Mouse (Mus musculus): ENCODE measurements around the gene Nudt21. TPM values are rescaled to one million over a fixed set of nuclear protein-coding genes. Genes with fewer than 3 reads are reported as not detected.

Nudt21 gene
- polyA plus RNA-seq, 1 experiment from 2014 or later = 155 TPM

- Histone ChIP-seq H3K4me3 (no peak overlapping the region), H3K4me1 (no peaks in the 10 kb centered on the region), H3K36me3 (replicated peaks) (peaks cover 94% of the 10 kb centered on the region), H3K9me3 (no peaks in the 10 kb centered on the region), H3K27ac (replicated peaks) (no peak overlapping the region), H3K27me3 (replicated peaks; ENCODE audit: low read depth, poor library complexity, severe bottlenecking) (no peaks in the 10 kb centered on the region)
- WGBS = 94% methylated on average over 6 of the region's 6 CpGs
- DNase-seq (ENCODE audit: low spot score) = no peak
Observed at GRCm38 (mm10) chr8:94023916-94024315, 12.9 kb downstream of the Nudt21 start.

GRCm38 (mm10) chr8:94013026-94013612 lies 23.7 kb downstream of the Nudt21 start:
- peak overlapping the region; percentile 96 for H3K4me3 ChIP-seq
- 42% methylated on average over 7 of the region's 7 CpGs for WGBS

GRCm38 (mm10) chr8:94012013-94012951 lies 24.5 kb downstream of the Nudt21 start, which contains the start of gene Amfr:
Amfr (minus strand) TSS chr8:94012842.
- Histone ChIP-seq H3K9me3 (no peaks in the 10 kb centered on the region), H3K27me3 (replicated peaks; ENCODE audit: low read depth, poor library complexity, severe bottlenecking) (no peaks in the 10 kb centered on the region)
- WGBS = 1% methylated on average over 130 of the region's 130 CpGs

More at GRCm38 (mm10) chr8:94013026-94013612, 23.7 kb downstream of the Nudt21 start:
- DNase-seq (ENCODE audit: low spot score) = no peak
- Histone ChIP-seq H3K4me1 (peaks cover 32% of the 10 kb centered on the region), H3K9me3 (no peaks in the 10 kb centered on the region), H3K27ac (replicated peaks) (peak overlapping the region; percentile 96), H3K27me3 (replicated peaks; ENCODE audit: low read depth, poor library complexity, severe bottlenecking) (no peaks in the 10 kb centered on the region), H3K36me3 (replicated peaks) (peaks cover 21% of the 10 kb centered on the region)

GRCm38 (mm10) chr8:94011076-94012012 lies 25.5 kb downstream of the Nudt21 start:
- Histone ChIP-seq H3K4me1 (peaks cover 32% of the 10 kb centered on the region), H3K27me3 (replicated peaks; ENCODE audit: low read depth, poor library complexity, severe bottlenecking) (no peaks in the 10 kb centered on the region), H3K9me3 (no peaks in the 10 kb centered on the region), H3K36me3 (replicated peaks) (peaks cover 15% of the 10 kb centered on the region; the same call in 1 of the 2 replicates), H3K4me3 (peak overlapping the region; percentile 96), H3K27ac (replicated peaks) (peak overlapping the region; percentile 96)
- peak; percentile 10 for DNase-seq (ENCODE audit: low spot score)
- WGBS = 6% methylated on average over 48 of the region's 48 CpGs

More at GRCm38 (mm10) chr8:94012013-94012951, 24.5 kb downstream of the Nudt21 start, which contains the start of gene Amfr:
- peak; percentile 84 for DNase-seq (ENCODE audit: low spot score)
- H3K36me3 ChIP-seq (replicated peaks) = peaks cover 15% of the 10 kb centered on the region; the same call in 1 of the 2 replicates
- H3K4me1 ChIP-seq = peaks cover 32% of the 10 kb centered on the region
- peak within 1 kb of the TSS; percentile 96 for H3K27ac ChIP-seq (replicated peaks)
- H3K4me3 ChIP-seq = peak within 1 kb of the TSS; percentile 96

GRCm38 (mm10) chr8:94010101-94010705 lies 26.6 kb downstream of the Nudt21 start:
- Histone ChIP-seq H3K9me3 (no peaks in the 10 kb centered on the region), H3K27me3 (replicated peaks; ENCODE audit: low read depth, poor library complexity, severe bottlenecking) (no peaks in the 10 kb centered on the region), H3K4me3 (peak overlapping the region; percentile 96; the same call in 1 of the 2 replicates), H3K4me1 (peaks cover 32% of the 10 kb centered on the region), H3K36me3 (replicated peaks) (peaks cover 16% of the 10 kb centered on the region), H3K27ac (replicated peaks) (no peak overlapping the region)
- 62% methylated on average over 2 of the region's 2 CpGs for WGBS
- DNase-seq (ENCODE audit: low spot score) = no peak

GRCm38 (mm10) chr8:94009243-94009845 lies 27.5 kb downstream of the Nudt21 start:
- no peak for DNase-seq (ENCODE audit: low spot score)
- no peak overlapping the region for H3K27ac ChIP-seq (replicated peaks)
- 65% methylated on average over 15 of the region's 15 CpGs for WGBS
- no peaks in the 10 kb centered on the region for H3K9me3 ChIP-seq
- H3K36me3 ChIP-seq (replicated peaks) = peaks cover 16% of the 10 kb centered on the region
- no peak overlapping the region for H3K4me3 ChIP-seq
- H3K4me1 ChIP-seq = peaks cover 32% of the 10 kb centered on the region
- H3K27me3 ChIP-seq (replicated peaks; ENCODE audit: low read depth, poor library complexity, severe bottlenecking) = no peaks in the 10 kb centered on the region

GRCm38 (mm10) chr8:94004139-94004538 lies 32.7 kb downstream of the Nudt21 start:
- Histone ChIP-seq H3K9me3 (no peaks in the 10 kb centered on the region), H3K4me1 (peaks cover 6% of the 10 kb centered on the region), H3K36me3 (replicated peaks) (peaks cover 63% of the 10 kb centered on the region), H3K4me3 (no peak overlapping the region), H3K27me3 (replicated peaks; ENCODE audit: low read depth, poor library complexity, severe bottlenecking) (no peaks in the 10 kb centered on the region), H3K27ac (replicated peaks) (no peak overlapping the region)
- WGBS = 86% methylated on average over 9 of the region's 9 CpGs
- DNase-seq (ENCODE audit: low spot score) = no peak

- 88% methylated on average over 2 of the region's 2 CpGs for WGBS
- Histone ChIP-seq H3K4me1 (no peaks in the 10 kb centered on the region), H3K27ac (replicated peaks) (no peak overlapping the region), H3K4me3 (no peak overlapping the region), H3K27me3 (replicated peaks; ENCODE audit: low read depth, poor library complexity, severe bottlenecking) (no peaks in the 10 kb centered on the region), H3K36me3 (replicated peaks) (peaks cover 77% of the 10 kb centered on the region), H3K9me3 (no peaks in the 10 kb centered on the region)
- no peak for DNase-seq (ENCODE audit: low spot score)
Observed at GRCm38 (mm10) chr8:93998961-93999360, 37.9 kb downstream of the Nudt21 start.

GRCm38 (mm10) chr8:93989739-93990138 lies 47.1 kb downstream of the Nudt21 start:
- DNase-seq (ENCODE audit: low spot score) = no peak
- Histone ChIP-seq H3K36me3 (replicated peaks) (peaks cover 74% of the 10 kb centered on the region), H3K4me1 (no peaks in the 10 kb centered on the region), H3K4me3 (no peak overlapping the region), H3K27ac (replicated peaks) (no peak overlapping the region), H3K9me3 (peaks cover 8% of the 10 kb centered on the region; the same call in 1 of the 2 replicates), H3K27me3 (replicated peaks; ENCODE audit: low read depth, poor library complexity, severe bottlenecking) (no peaks in the 10 kb centered on the region)
- 94% methylated on average over 4 of the region's 4 CpGs for WGBS

GRCm38 (mm10) chr8:93984731-93985130 lies 52.1 kb downstream of the Nudt21 start:
- H3K4me1 ChIP-seq = no peaks in the 10 kb centered on the region
- WGBS = 93% methylated on average over 3 of the region's 3 CpGs
- H3K36me3 ChIP-seq (replicated peaks) = peaks cover 88% of the 10 kb centered on the region
- no peak overlapping the region for H3K27ac ChIP-seq (replicated peaks)
- DNase-seq (ENCODE audit: low spot score) = no peak
- no peaks in the 10 kb centered on the region for H3K9me3 ChIP-seq
- H3K27me3 ChIP-seq (replicated peaks; ENCODE audit: low read depth, poor library complexity, severe bottlenecking) = no peaks in the 10 kb centered on the region
- H3K4me3 ChIP-seq = no peak overlapping the region

- H3K27me3 ChIP-seq (replicated peaks; ENCODE audit: low read depth, poor library complexity, severe bottlenecking) = no peaks in the 10 kb centered on the region
Observed at GRCm38 (mm10) chr8:93983827-93984226, 53.0 kb downstream of the Nudt21 start.

More at GRCm38 (mm10) chr8:93983827-93984226, 53.0 kb downstream of the Nudt21 start:
- Histone ChIP-seq H3K4me3 (no peak overlapping the region), H3K9me3 (no peaks in the 10 kb centered on the region), H3K4me1 (no peaks in the 10 kb centered on the region), H3K36me3 (replicated peaks) (peaks cover 89% of the 10 kb centered on the region), H3K27ac (replicated peaks) (no peak overlapping the region)
- WGBS = 77% methylated on average over 3 of the region's 3 CpGs
- no peak for DNase-seq (ENCODE audit: low spot score)
